In the genomic region with DNA sequence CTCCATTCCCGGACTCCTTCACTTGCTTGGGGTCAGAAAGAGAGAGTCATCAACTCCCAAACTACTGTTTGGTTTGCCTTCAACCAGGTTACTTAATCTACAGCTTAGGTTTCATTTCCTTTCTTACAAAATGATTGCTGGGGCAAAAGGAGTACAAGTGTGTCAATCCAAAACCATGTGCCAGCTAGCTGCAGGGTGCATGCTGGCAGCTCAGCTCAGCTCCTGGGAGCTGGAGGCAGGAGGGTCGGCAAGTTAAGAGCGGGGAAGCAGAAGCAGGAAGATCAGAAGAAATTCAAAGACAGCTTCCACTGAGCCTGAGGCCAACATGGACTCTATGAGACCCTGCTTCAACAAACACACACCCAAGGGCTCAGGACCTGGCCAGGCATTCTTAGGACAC, we compare ENCODE assay signal across 8 mouse cellular contexts. TPM values are rescaled to one million over a fixed set of nuclear protein-coding genes. Genes with fewer than 3 reads are reported as not detected.
DNase-seq lines count a peak whose midpoint lies in the region; ATAC-seq and TF ChIP-seq lines count a peak whose summit lies in the region.

No protein-coding gene starts in this region.

- DNase-seq in lung, postnatal 0 days (ENCODE audit: low spot score): peak; percentile 44
- DNase-seq in lung, adult 18-20 months: no peak
- DNase-seq in kidney, postnatal 0 days (ENCODE audit: low spot score): no peak
- DNase-seq in c-Kit-positive CD71-positive TER-119-positive erythroid progenitor cells, embryonic 14.5 days (ENCODE audit: low spot score): no peak

- TF ChIP-seq EP300 in lung, postnatal 0 days (IDR thresholded peaks at IDR 0.05): no peak

- peak overlapping the region; percentile 14; the same call in 1 of the 2 replicates for H3K4me2 ChIP-seq in lung, postnatal 0 days (replicated peaks; ENCODE audit: low read depth, low read length)
- H3K4me2 ChIP-seq in kidney, postnatal 0 days (ENCODE audit: low read length): peak overlapping the region; percentile 67
- no peak overlapping the region for H3K4me2 ChIP-seq in stomach, embryonic 14.5 days (replicated peaks; ENCODE audit: low read depth, low read length)

- peaks cover 81% of the 10 kb centered on the region for H3K36me3 ChIP-seq in erythroblast, embryonic 14.5 days (ENCODE audit: control insufficient read depth)
- H3K36me3 ChIP-seq in lung, postnatal 0 days (ENCODE audit: insufficient read depth, low read length): peaks cover 20% of the 10 kb centered on the region
- peaks cover 31% of the 10 kb centered on the region for H3K36me3 ChIP-seq in kidney, postnatal 0 days (ENCODE audit: insufficient read depth, low read length)
- H3K36me3 ChIP-seq in stomach, embryonic 14.5 days (ENCODE audit: control insufficient read depth, insufficient read depth, low read length): peaks cover 31% of the 10 kb centered on the region

- peak overlapping the region; percentile 23; the same call in 1 of the 2 replicates for H3K9ac ChIP-seq in lung, postnatal 0 days (replicated peaks; ENCODE audit: low read depth)
- peak overlapping the region; percentile 87; the same call in 1 of the 2 replicates for H3K9ac ChIP-seq in kidney, postnatal 0 days (ENCODE audit: low read depth, low read length)
- 0 out of 2 replicates have a peak overlapping the region, but pooled peaks have one; percentile 15 for H3K9ac ChIP-seq in stomach, embryonic 14.5 days (replicated peaks; ENCODE audit: low read depth, low read length)

- no peaks in the 10 kb centered on the region for H3K27me3 ChIP-seq in erythroblast, embryonic 14.5 days (ENCODE audit: control insufficient read depth)
- H3K27me3 ChIP-seq in lung, postnatal 0 days (replicated peaks; ENCODE audit: insufficient read depth, low read length): no peaks in the 10 kb centered on the region
- H3K27me3 ChIP-seq in kidney, postnatal 0 days (ENCODE audit: insufficient read depth, low read length): no peaks in the 10 kb centered on the region
- no peaks in the 10 kb centered on the region for H3K27me3 ChIP-seq in stomach, embryonic 14.5 days (ENCODE audit: control insufficient read depth, insufficient read depth, low read length)

- ATAC-seq in erythroblast, adult 5-6 weeks (replicated peaks; ENCODE audit: low FRiP score, poor library complexity, severe bottlenecking): no peak
- no peak for ATAC-seq in lung, postnatal 0 days
- no peak for ATAC-seq in kidney, postnatal 0 days (replicated peaks; ENCODE audit: low FRiP score, low read depth)
- ATAC-seq in stomach, embryonic 14.5 days (ENCODE audit: insufficient number of reproducible peaks, insufficient read depth, low FRiP score, low read depth): no peak
- no peak for ATAC-seq in CD4-positive, CD25-positive, alpha-beta regulatory T cell, adult 4 months

- peaks cover 63% of the 10 kb centered on the region for H3K4me1 ChIP-seq in erythroblast, embryonic 14.5 days (ENCODE audit: control insufficient read depth)
- peaks cover 18% of the 10 kb centered on the region for H3K4me1 ChIP-seq in lung, postnatal 0 days (ENCODE audit: insufficient read depth, low read depth, low read length)
- H3K4me1 ChIP-seq in kidney, postnatal 0 days (replicated peaks; ENCODE audit: insufficient read depth, low read length): peaks cover 21% of the 10 kb centered on the region
- H3K4me1 ChIP-seq in stomach, embryonic 14.5 days (ENCODE audit: control insufficient read depth, insufficient read depth, low read length): peaks cover 25% of the 10 kb centered on the region

- no peak for TF ChIP-seq CTCF in lung, postnatal 0 days (IDR thresholded peaks at IDR 0.05)
- TF ChIP-seq CTCF in kidney, postnatal 0 days (IDR thresholded peaks at IDR 0.05; ENCODE audit: low read depth): no peak

- peak overlapping the region; percentile 44 for H3K27ac ChIP-seq in lung, postnatal 0 days (ENCODE audit: low read length)
- peak overlapping the region; percentile 85 for H3K27ac ChIP-seq in kidney, postnatal 0 days
- no peak overlapping the region for H3K27ac ChIP-seq in stomach, embryonic 14.5 days (ENCODE audit: low read length)

- H3K4me3 ChIP-seq in erythroblast, embryonic 14.5 days (replicated peaks): peak overlapping the region; percentile 88
- no peak overlapping the region for H3K4me3 ChIP-seq in lung, postnatal 0 days (ENCODE audit: low read depth, low read length)
- peak overlapping the region; percentile 16 for H3K4me3 ChIP-seq in kidney, postnatal 0 days (replicated peaks; ENCODE audit: low read depth, low read length)
- H3K4me3 ChIP-seq in stomach, embryonic 14.5 days (ENCODE audit: low read depth, low read length): no peak overlapping the region

- no peaks in the 10 kb centered on the region for H3K9me3 ChIP-seq in erythroblast, embryonic 14.5 days (ENCODE audit: control insufficient read depth, low read length)
- H3K9me3 ChIP-seq in lung, postnatal 0 days (ENCODE audit: low read length): no peaks in the 10 kb centered on the region
- H3K9me3 ChIP-seq in kidney, postnatal 0 days (replicated peaks; ENCODE audit: low read length): no peaks in the 10 kb centered on the region
- no peaks in the 10 kb centered on the region for H3K9me3 ChIP-seq in stomach, embryonic 14.5 days (ENCODE audit: control insufficient read depth, low read depth, low read length)

- 49% methylated on average over 3 of the region's 3 CpGs for WGBS in lung, postnatal 0 days
- 45% methylated on average over 3 of the region's 3 CpGs for WGBS in kidney, postnatal 0 days
- WGBS in stomach, embryonic 14.5 days: 68% methylated on average over 3 of the region's 3 CpGs

RNA-seq across cellular contexts. Expression of a gene that starts 2.5 kb away (rescaled TPM):
- polyA plus RNA-seq in erythroblast, embryonic 14.5 days (2012): 1.1 and 1.5 TPM in 2 replicates
- 28.6 and 31.9 TPM in 2 replicates for total RNA-seq in erythroblast, adult 5-6 weeks (2015; ENCODE audit: low replicate concordance)
- 40.6 and 42.5 TPM in 2 replicates for total RNA-seq in erythroblast, adult 5-6 weeks (2017; ENCODE audit: low replicate concordance)
- polyA plus RNA-seq in lung, postnatal 0 days (2015; fragmentation: Nextera tagmentation; extraction: Ambion mirVana): 9.8 and 9.9 TPM in 2 replicates
- polyA plus RNA-seq in kidney, postnatal 0 days (2015; fragmentation: Nextera tagmentation; extraction: Ambion mirVana): 10.7 and 11.8 TPM in 2 replicates
- 6.7 TPM in 2 replicates for polyA plus RNA-seq in stomach, embryonic 14.5 days (2014; fragmentation: Nextera tagmentation; extraction: Ambion mirVana)
- 10 to 100 TPM; 18.1 to 27.6 TPM for polyA plus RNA-seq in CD4-positive, CD25-positive, alpha-beta regulatory T cell, adult 4 months (2017; shearing (Covaris generic))

RNA-seq across cellular contexts. Expression of a gene that starts 45.4 kb away (rescaled TPM):
- 7.1 and 7.5 TPM in 2 replicates for polyA plus RNA-seq in erythroblast, embryonic 14.5 days (2012)
- total RNA-seq in erythroblast, adult 5-6 weeks (2015; ENCODE audit: low replicate concordance): 14.2 and 21.5 TPM in 2 replicates
- 21.6 and 32.3 TPM in 2 replicates for total RNA-seq in erythroblast, adult 5-6 weeks (2017; ENCODE audit: low replicate concordance)
- 21.8 and 21.9 TPM in 2 replicates for polyA plus RNA-seq in lung, postnatal 0 days (2015; fragmentation: Nextera tagmentation; extraction: Ambion mirVana)
- polyA plus RNA-seq in kidney, postnatal 0 days (2015; fragmentation: Nextera tagmentation; extraction: Ambion mirVana): 33.3 and 37.9 TPM in 2 replicates
- 38.2 and 45.3 TPM in 2 replicates for polyA plus RNA-seq in stomach, embryonic 14.5 days (2014; fragmentation: Nextera tagmentation; extraction: Ambion mirVana)
- 10 to 100 TPM; 33.4 to 61.0 TPM for polyA plus RNA-seq in CD4-positive, CD25-positive, alpha-beta regulatory T cell, adult 4 months (2017; shearing (Covaris generic))

Comparison
In these comparisons a context has a peak if more than half of its experiments do, and no peak if none do; other contexts are left out.
1. H3K4me3 ChIP-seq: peak in erythroblast, embryonic 14.5 days (single experiment) and kidney, postnatal 0 days (single experiment); none in lung, postnatal 0 days (single experiment) and stomach, embryonic 14.5 days (single experiment).
2. H3K9ac ChIP-seq: peak in every context shown above with its lines; median percentile 87 in kidney, postnatal 0 days; 23 in lung, postnatal 0 days; 15 in stomach, embryonic 14.5 days.